Mouse (Mus musculus): ENCODE measurements around the gene Pitpnm3.

- TF ChIP-seq CTCF (IDR thresholded peaks at IDR 0.05; ENCODE audit: low read depth, low read length) (no peak), POLR2A (IDR thresholded peaks at IDR 0.05; ENCODE audit: extremely low read depth, insufficient read depth, low read length) (no peak)
Observed at GRCm38 (mm10) chr11:72163198-72163597, 27.6 kb upstream of the Pitpnm3 start.
